Mouse (Mus musculus) liver, embryonic 15.5 days (tissue): Measurements from ENCODE around the gene Rpl7a. TPM values are rescaled to one million over a fixed set of nuclear protein-coding genes. Genes with fewer than 3 reads are reported as not detected.

Experiments
- polyA plus RNA-seq: library from polyadenylated mRNA; unstranded; fragments of >200 nt; fragmentation: Nextera tagmentation; extraction: Ambion mirVana; gene quantifications from 2 replicates; pipeline ENCODE4 v1.2.1, GENCODE M21; 2015

The Rpl7a gene
- polyA plus RNA-seq, 1 experiment from 2014 or later, result 352 TPM

Other genes starting within 250 kb of the Rpl7a start
- not detected in 2 replicates for gene Lcn4, start 239.5 kb upstream of the Rpl7a start, polyA plus RNA-seq
- gene Abo, start 45.8 kb upstream of the Rpl7a start, polyA plus RNA-seq, result not detected in 2 replicates
- gene Surf6, start 7.9 kb upstream of the Rpl7a start, polyA plus RNA-seq, result 9.9 and 10.8 TPM in 2 replicates
- 19.0 TPM in 2 replicates for gene Med22, start 87 bp upstream of the Rpl7a start, polyA plus RNA-seq
- gene Surf2, start 5.6 kb downstream of the Rpl7a start, polyA plus RNA-seq, result 19.0 and 21.4 TPM in 2 replicates
- gene Surf1, start 5.8 kb downstream of the Rpl7a start, polyA plus RNA-seq, result 33.3 and 33.8 TPM in 2 replicates
- gene Surf4, start 23.2 kb downstream of the Rpl7a start, polyA plus RNA-seq, result 118 and 129 TPM in 2 replicates
- gene Stkld1, start 23.3 kb downstream of the Rpl7a start, polyA plus RNA-seq, result 0.06 and 0.08 TPM in 2 replicates
- 19.2 and 19.9 TPM in 2 replicates for gene Rexo4, start 53.6 kb downstream of the Rpl7a start, polyA plus RNA-seq
- gene Adamts13, start 62.7 kb downstream of the Rpl7a start, polyA plus RNA-seq, result 1.6 and 2.0 TPM in 2 replicates
- 13.2 and 15.0 TPM in 2 replicates for gene Cacfd1, start 99.2 kb downstream of the Rpl7a start, polyA plus RNA-seq
- gene Slc2a6, start 117.2 kb downstream of the Rpl7a start, polyA plus RNA-seq, result 0.28 and 0.29 TPM in 2 replicates
- 1.9 and 2.5 TPM in 2 replicates for gene Mymk, start 161.4 kb downstream of the Rpl7a start, polyA plus RNA-seq
- gene Adamtsl2, start 168.6 kb downstream of the Rpl7a start, polyA plus RNA-seq, result 0.32 and 0.48 TPM in 2 replicates
- gene Fam163b, start 231.7 kb downstream of the Rpl7a start, polyA plus RNA-seq, result not detected in 2 replicates